Mouse (Mus musculus) megakaryocyte, embryonic 14.5 days (primary cell): ENCODE results near the gene Arhgap32.

Experiments used
- FLI1 ChIP-seq: IDR thresholded peaks from 2 replicates; pipeline ENCODE4 v1.6.1; 2012; ENCODE audit warnings: low read length, inconsistent platforms, mixed read lengths
- GATA1 ChIP-seq: IDR thresholded peaks from 3 replicates; pipeline ENCODE4 v1.6.1; 2012; ENCODE audit warnings: mixed read lengths, low read length, inconsistent platforms, borderline replicate concordance

DNA sequence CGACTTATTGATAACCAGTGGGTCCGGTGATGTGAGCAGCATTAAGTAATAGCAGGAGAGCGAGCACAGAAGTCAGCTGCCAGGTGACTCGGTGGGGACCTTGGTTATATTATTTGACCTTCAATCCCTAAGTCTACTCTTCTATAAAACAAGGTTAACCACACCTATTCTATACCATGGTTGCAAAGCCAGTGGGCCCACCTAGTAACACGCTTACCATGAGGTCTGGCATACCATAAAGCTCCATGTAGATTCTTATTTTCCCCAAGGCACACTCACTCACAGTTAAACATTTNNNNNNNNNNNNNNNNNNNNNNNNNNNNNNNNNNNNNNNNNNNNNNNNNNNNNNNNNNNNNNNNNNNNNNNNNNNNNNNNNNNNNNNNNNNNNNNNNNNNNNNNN, 167.7 kb downstream of the Arhgap32 start:
- TF ChIP-seq GATA1 (no peak), FLI1 (no peak)
